Mouse (Mus musculus): ENCODE results near the gene Gm10638. TPM values are rescaled to one million over a fixed set of nuclear protein-coding genes. Genes with fewer than 3 reads are reported as not detected.

Gm10638 gene
- polyA plus RNA-seq, 1 experiment, result 0.94 TPM

GRCm38 (mm10) chr8:86735446-86736111 is 9.9 kb upstream of the Gm10638 start:
- Histone ChIP-seq H3K79me3 (ENCODE audit: low read depth) (peaks cover 91% of the 10 kb centered on the region), H3K79me2 (ENCODE audit: control insufficient read depth, insufficient read depth) (peaks cover 100% of the 10 kb centered on the region), H3ac (ENCODE audit: control insufficient read depth, insufficient read length, low read depth) (no peak overlapping the region), H3K27me3 (ENCODE audit: control insufficient read depth, insufficient read depth, insufficient read length) (no peaks in the 10 kb centered on the region), H3K36me3 (ENCODE audit: control insufficient read depth, insufficient read depth) (no peaks in the 10 kb centered on the region), H3K4me3 (ENCODE audit: insufficient read depth, poor library complexity, severe bottlenecking) (no peak overlapping the region)
- no peak for TF ChIP-seq FOSL1 (IDR thresholded peaks at IDR 0.05; ENCODE audit: insufficient read depth, low read length, poor library complexity, severe bottlenecking)
- no peak for TF ChIP-seq MAX (IDR thresholded peaks at IDR 0.05)
- TF ChIP-seq CEBPB (IDR thresholded peaks at IDR 0.05; ENCODE audit: low read depth), result no peak
- no peak for TF ChIP-seq USF1 (IDR thresholded peaks at IDR 0.05; ENCODE audit: low read depth)
- no peak for TF ChIP-seq MYOD1 (IDR thresholded peaks at IDR 0.05; ENCODE audit: control insufficient read depth, insufficient read length, low read depth)
- TF ChIP-seq MYOG (IDR thresholded peaks at IDR 0.05; ENCODE audit: control insufficient read depth, extremely low read depth, insufficient read length), result no peak
- TF ChIP-seq CTCF (IDR thresholded peaks at IDR 0.05; ENCODE audit: control insufficient read depth, insufficient read depth, insufficient read length), result no peak

GRCm38 (mm10) chr8:86740899-86741298 is 4.6 kb upstream of the Gm10638 start:
- Histone ChIP-seq H3K79me3 (ENCODE audit: low read depth) (peaks cover 89% of the 10 kb centered on the region), H3K36me3 (ENCODE audit: control insufficient read depth, insufficient read depth) (no peaks in the 10 kb centered on the region), H3K4me3 (ENCODE audit: insufficient read depth, poor library complexity, severe bottlenecking) (no peak overlapping the region), H3K79me2 (ENCODE audit: control insufficient read depth, insufficient read depth) (peaks cover 98% of the 10 kb centered on the region), H3ac (ENCODE audit: control insufficient read depth, insufficient read length, low read depth) (no peak overlapping the region), H3K27me3 (ENCODE audit: control insufficient read depth, insufficient read depth, insufficient read length) (no peaks in the 10 kb centered on the region)
- TF ChIP-seq MAX (IDR thresholded peaks at IDR 0.05), result no peak

- no peak overlapping the region for H3K4me3 ChIP-seq (ENCODE audit: insufficient read depth, poor library complexity, severe bottlenecking)
- H3K79me2 ChIP-seq (ENCODE audit: control insufficient read depth, insufficient read depth), result peaks cover 90% of the 10 kb centered on the region
- TF ChIP-seq CEBPB (IDR thresholded peaks at IDR 0.05; ENCODE audit: low read depth) (no peak), USF1 (IDR thresholded peaks at IDR 0.05; ENCODE audit: low read depth) (no peak), CTCF (IDR thresholded peaks at IDR 0.05; ENCODE audit: control insufficient read depth, insufficient read depth, insufficient read length) (no peak), MYOD1 (IDR thresholded peaks at IDR 0.05; ENCODE audit: control insufficient read depth, insufficient read length, low read depth) (no peak), MYOG (IDR thresholded peaks at IDR 0.05; ENCODE audit: control insufficient read depth, extremely low read depth, insufficient read length) (no peak), MAX (IDR thresholded peaks at IDR 0.05) (no peak), FOSL1 (IDR thresholded peaks at IDR 0.05; ENCODE audit: insufficient read depth, low read length, poor library complexity, severe bottlenecking) (no peak)
- no peak overlapping the region for H3ac ChIP-seq (ENCODE audit: control insufficient read depth, insufficient read length, low read depth)
- no peaks in the 10 kb centered on the region for H3K27me3 ChIP-seq (ENCODE audit: control insufficient read depth, insufficient read depth, insufficient read length)
- H3K36me3 ChIP-seq (ENCODE audit: control insufficient read depth, insufficient read depth), result no peaks in the 10 kb centered on the region
- peaks cover 83% of the 10 kb centered on the region for H3K79me3 ChIP-seq (ENCODE audit: low read depth)
Observed at GRCm38 (mm10) chr8:86741627-86742026, 3.9 kb upstream of the Gm10638 start.

- Histone ChIP-seq H3ac (ENCODE audit: control insufficient read depth, insufficient read length, low read depth) (no peak overlapping the region), H3K79me3 (ENCODE audit: low read depth) (peaks cover 73% of the 10 kb centered on the region), H3K36me3 (ENCODE audit: control insufficient read depth, insufficient read depth) (no peaks in the 10 kb centered on the region), H3K4me3 (ENCODE audit: insufficient read depth, poor library complexity, severe bottlenecking) (no peak overlapping the region), H3K79me2 (ENCODE audit: control insufficient read depth, insufficient read depth) (peaks cover 79% of the 10 kb centered on the region), H3K27me3 (ENCODE audit: control insufficient read depth, insufficient read depth, insufficient read length) (no peaks in the 10 kb centered on the region)
- no peak for TF ChIP-seq MAX (IDR thresholded peaks at IDR 0.05)
- no peak for TF ChIP-seq MYOD1 (IDR thresholded peaks at IDR 0.05; ENCODE audit: control insufficient read depth, insufficient read length, low read depth)
- no peak for TF ChIP-seq CTCF (IDR thresholded peaks at IDR 0.05; ENCODE audit: control insufficient read depth, insufficient read depth, insufficient read length)
- no peak for TF ChIP-seq CEBPB (IDR thresholded peaks at IDR 0.05; ENCODE audit: low read depth)
- TF ChIP-seq MYOG (IDR thresholded peaks at IDR 0.05; ENCODE audit: control insufficient read depth, extremely low read depth, insufficient read length), result no peak
- TF ChIP-seq FOSL1 (IDR thresholded peaks at IDR 0.05; ENCODE audit: insufficient read depth, low read length, poor library complexity, severe bottlenecking), result no peak
- TF ChIP-seq USF1 (IDR thresholded peaks at IDR 0.05; ENCODE audit: low read depth), result no peak
Observed at GRCm38 (mm10) chr8:86742605-86743345, 2.7 kb upstream of the Gm10638 start.

GRCm38 (mm10) chr8:86744313-86745220 is 932 bp upstream of the Gm10638 start:
- H3K79me3 ChIP-seq (ENCODE audit: low read depth), result peaks cover 56% of the 10 kb centered on the region
- H3K4me3 ChIP-seq (ENCODE audit: insufficient read depth, poor library complexity, severe bottlenecking), result peak overlapping the region; percentile 71
- TF ChIP-seq FOSL1 (IDR thresholded peaks at IDR 0.05; ENCODE audit: insufficient read depth, low read length, poor library complexity, severe bottlenecking) (no peak), CTCF (IDR thresholded peaks at IDR 0.05; ENCODE audit: control insufficient read depth, insufficient read depth, insufficient read length) (no peak), MYOG (IDR thresholded peaks at IDR 0.05; ENCODE audit: control insufficient read depth, extremely low read depth, insufficient read length) (no peak), CEBPB (IDR thresholded peaks at IDR 0.05; ENCODE audit: low read depth) (no peak), USF1 (IDR thresholded peaks at IDR 0.05; ENCODE audit: low read depth) (no peak)
- H3K36me3 ChIP-seq (ENCODE audit: control insufficient read depth, insufficient read depth), result no peaks in the 10 kb centered on the region
- peak overlapping the region; percentile 95 for H3ac ChIP-seq (ENCODE audit: control insufficient read depth, insufficient read length, low read depth)
- peaks cover 61% of the 10 kb centered on the region for H3K79me2 ChIP-seq (ENCODE audit: control insufficient read depth, insufficient read depth)
- no peaks in the 10 kb centered on the region for H3K27me3 ChIP-seq (ENCODE audit: control insufficient read depth, insufficient read depth, insufficient read length)
